Mouse (Mus musculus) lung, postnatal 4 days (tissue): ENCODE results near the gene Pitpna.
A peak's percentile ranks its signal among the peaks of the same experiment; 100 is the strongest.
"Not testable (repeated sequence)": the region's sequence is repeated elsewhere in the genome, so short reads cannot be mapped to it uniquely, and the experiment has no call there.

Experiments
- DNase-seq, 2 experiments: peaks; one replicate each; pipeline ENCODE4 v3.0.0; 2021

The Pitpna gene

DNA sequence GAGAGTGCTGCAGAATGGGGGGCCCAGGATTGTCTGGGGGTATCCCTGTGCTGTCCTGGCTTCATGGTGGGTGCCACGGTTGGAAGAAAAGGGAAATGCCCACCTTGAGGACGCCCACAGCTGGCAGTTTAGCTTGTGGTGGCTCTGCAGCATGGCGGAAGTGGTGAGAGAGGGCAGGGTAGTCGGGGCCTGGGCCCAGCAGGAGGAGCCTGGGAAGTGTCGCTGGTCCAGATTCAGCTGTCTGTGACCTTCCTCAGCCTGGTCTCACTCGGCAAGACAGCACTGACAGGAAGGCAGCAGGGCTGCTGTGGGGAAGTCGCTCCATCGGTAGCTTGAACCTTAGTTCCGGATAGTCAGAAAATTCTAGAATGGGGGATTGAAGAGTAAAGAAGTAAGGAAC is 6.5 kb downstream of the Pitpna start:
- DNase-seq, result peak; percentile 33 to 40

GRCm38 (mm10) chr11:75595404-75595803 is 7.5 kb downstream of the Pitpna start:
- no peak for DNase-seq

GRCm38 (mm10) chr11:75595816-75596215 is 7.9 kb downstream of the Pitpna start:
- DNase-seq, result no peak

DNA sequence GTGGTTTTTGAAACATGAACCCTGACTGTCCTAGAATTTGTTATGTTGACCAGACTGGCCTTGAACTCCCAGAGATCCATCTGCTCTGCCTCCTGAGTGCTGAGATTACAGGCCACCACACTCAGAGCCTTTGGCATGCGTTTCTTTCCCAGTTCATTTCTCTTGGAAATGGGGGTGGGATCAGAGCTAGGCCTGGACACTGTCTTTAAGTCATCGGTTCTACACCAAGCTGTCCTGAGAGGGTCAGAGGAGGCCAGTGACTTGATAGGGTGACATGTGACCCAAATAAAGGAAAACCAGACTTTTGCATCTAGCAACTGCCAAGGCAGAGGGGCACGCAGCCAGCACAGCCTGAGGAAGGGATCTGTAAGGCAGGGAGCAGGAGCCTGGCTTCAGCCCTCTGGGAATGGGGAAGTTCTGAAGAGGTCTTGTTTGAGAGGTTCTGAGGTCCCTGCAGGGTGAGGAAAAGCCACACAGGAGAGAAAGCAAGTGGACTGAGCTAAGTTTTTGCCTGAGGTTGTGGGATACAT is 8.9 kb downstream of the Pitpna start:
- peak; percentile 42 to 70 for DNase-seq

DNA sequence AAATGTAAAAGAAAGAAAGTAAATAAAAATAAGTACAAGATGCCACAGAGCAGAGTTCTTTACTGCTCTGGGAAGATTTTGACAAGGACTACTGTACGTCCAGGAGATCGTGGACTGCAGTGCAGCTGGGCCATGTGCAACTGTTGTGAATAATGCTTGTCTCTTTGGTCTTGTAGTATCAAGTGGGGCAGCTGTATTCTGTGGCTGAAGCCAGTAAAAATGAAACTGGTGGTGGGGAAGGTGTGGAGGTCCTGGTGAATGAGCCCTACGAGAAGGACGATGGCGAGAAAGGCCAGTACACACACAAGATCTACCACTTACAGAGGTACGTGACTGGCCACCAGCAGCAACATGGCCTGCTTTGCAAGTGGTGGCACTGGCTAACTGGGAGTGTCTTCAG is 10.1 kb downstream of the Pitpna start:
- no peak for DNase-seq

- not testable (repeated sequence) for DNase-seq
These were observed 11.9 kb downstream of the Pitpna start for GRCm38 (mm10) chr11:75599802-75600201.

DNA sequence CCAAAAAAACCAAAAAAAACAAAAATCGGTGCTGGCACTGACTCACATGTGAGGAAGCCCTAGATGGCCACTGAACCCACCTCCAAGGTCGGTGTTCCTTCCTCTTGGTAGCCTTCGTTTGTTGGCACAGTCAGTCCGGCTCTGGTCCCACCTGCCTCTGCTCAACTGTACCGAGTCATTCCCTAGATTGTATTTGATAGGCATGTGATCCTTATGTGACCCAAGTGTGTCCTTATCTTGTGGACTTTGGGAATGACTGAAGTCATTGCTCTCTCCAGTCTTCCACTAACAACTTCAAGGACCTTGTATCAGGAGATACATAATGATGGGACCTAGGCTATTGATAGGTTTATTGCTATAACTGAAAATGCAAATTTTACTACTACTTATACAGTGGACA is 16.9 kb downstream of the Pitpna start:
- DNase-seq, result no peak

DNA sequence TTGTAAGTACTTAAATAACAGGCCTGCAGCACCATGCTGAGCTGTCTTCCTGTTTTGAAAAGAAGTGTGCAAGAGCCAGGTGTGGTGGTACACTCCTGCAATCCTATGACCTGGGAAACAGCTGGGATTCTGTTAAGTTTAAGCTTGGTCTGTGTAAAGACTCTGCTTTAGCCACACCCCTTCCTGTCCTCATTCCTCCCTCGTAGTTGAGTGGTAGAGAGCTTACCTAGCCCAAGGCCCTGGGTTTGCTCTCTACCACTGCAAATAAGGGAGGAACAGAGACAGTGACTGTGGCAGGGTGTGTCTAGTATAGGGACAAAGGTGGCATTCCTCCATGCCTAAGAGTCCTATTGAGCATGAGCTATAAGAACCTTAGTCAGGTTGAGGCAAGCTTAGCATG is 17.4 kb downstream of the Pitpna start:
- no peak for DNase-seq

- no peak for DNase-seq
These were observed 20.9 kb downstream of the Pitpna start for GRCm38 (mm10) chr11:75608776-75609175.

DNA sequence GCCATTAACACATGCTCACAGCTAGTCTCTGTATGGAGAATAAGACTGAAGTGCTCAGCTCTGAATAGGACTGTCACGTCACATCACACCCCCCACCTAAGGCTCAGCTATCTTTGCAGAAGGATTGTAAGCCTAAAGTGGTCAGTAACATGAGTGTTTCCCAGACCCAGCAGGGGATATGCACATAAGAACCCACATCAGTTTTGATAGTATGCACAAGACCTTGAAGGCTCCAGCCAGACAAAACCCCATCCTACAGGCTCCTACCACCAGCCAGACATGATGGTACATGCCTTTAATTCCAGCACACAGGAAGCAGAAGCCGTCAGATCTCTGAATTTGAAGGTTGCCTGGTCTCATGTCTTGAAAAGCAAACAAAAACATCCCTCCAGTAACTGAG is 22.1 kb downstream of the Pitpna start:
- no peak for DNase-seq

GRCm38 (mm10) chr11:75614769-75615168 is 26.9 kb downstream of the Pitpna start:
- no peak for DNase-seq

- DNase-seq, result no peak
These were observed 27.7 kb downstream of the Pitpna start for GRCm38 (mm10) chr11:75615556-75615955.

- DNase-seq, result peak in 1 of 2 experiments; percentile 49
These were observed 31.2 kb downstream of the Pitpna start for GRCm38 (mm10) chr11:75619133-75619532.

GRCm38 (mm10) chr11:75620136-75620780 is 32.4 kb downstream of the Pitpna start:
- peak in 1 of 2 experiments; percentile 51 for DNase-seq

DNA sequence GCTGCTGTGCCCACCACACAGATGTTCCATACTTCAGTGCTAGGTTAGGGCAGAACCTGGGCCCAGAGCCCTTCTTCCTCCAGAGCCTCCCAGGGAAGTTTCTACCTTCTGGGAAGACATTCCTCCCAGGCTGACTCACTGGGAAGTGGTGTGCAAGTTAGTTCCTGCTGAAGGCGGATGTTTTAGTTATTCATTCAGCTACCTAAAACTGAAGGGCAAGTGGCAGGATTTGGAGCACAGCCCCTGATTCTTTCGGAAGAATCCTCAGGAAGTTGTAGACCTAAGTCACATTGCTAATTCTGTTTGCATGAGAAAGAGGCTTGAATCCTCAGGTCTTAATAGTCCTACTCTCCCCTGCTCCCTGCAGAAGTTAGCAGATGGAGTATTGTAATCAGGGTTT is 33.5 kb downstream of the Pitpna start:
- no peak for DNase-seq

DNA sequence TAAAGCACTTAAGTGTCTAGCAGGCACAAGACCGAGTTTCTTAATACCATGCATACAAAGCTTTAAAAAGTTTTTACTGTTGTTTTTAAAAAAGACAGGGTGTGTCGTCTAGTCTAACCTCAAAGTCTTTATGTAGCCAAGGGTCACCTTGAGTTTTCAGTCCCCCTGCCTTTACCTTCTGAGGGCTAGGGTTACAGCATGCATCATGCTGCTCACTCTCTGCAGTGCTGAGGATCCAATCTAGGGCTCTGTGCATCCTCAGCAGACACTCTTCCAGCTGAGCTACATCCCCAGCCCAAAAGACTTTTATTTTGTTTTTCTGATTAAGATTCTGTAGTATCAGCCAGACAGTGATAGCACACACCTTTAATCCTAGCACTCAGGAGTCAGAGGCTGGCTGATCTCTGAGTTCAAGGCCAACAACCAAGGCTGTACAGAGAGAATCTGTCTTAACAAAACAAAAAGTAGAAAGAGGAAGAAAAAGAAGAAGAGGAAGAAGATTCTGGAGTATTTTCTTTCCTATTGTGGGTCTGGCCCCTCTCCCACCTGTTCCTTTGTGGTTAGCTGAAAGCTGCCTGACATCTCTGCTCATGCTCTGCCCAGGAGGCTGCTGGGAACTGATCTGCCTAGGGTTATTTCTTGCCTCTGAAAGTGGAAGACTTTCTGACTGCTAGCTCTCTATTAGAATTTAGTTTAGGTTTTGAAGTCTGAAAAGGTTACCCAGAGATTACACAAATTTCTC is 34.9 kb downstream of the Pitpna start:
- no peak for DNase-seq

DNA sequence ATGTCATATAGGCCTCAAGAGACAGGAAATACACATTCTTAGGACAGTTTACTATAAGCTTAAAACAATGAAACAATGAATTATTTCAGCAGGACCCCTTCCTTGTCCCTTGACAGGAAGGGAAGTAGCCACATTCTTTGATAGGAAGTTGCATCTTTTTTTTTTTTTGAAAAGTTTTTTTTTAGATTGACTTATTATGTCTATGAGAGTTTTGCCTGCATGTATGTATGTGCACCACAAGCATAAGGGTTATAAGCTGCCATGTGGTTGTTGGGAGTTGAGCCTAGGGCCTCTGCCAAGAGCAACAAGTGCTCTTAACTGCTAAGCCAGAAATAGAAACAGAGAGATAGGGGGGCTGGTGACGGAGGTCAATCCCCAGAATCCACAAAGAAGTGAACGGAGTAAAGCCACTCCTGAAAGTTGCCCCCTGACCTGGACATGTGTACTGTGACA is 36.2 kb downstream of the Pitpna start:
- no peak for DNase-seq

GRCm38 (mm10) chr11:75625820-75626219 is 37.9 kb downstream of the Pitpna start:
- no peak for DNase-seq

GRCm38 (mm10) chr11:75630098-75630497 is 42.2 kb downstream of the Pitpna start:
- DNase-seq, result no peak

DNA sequence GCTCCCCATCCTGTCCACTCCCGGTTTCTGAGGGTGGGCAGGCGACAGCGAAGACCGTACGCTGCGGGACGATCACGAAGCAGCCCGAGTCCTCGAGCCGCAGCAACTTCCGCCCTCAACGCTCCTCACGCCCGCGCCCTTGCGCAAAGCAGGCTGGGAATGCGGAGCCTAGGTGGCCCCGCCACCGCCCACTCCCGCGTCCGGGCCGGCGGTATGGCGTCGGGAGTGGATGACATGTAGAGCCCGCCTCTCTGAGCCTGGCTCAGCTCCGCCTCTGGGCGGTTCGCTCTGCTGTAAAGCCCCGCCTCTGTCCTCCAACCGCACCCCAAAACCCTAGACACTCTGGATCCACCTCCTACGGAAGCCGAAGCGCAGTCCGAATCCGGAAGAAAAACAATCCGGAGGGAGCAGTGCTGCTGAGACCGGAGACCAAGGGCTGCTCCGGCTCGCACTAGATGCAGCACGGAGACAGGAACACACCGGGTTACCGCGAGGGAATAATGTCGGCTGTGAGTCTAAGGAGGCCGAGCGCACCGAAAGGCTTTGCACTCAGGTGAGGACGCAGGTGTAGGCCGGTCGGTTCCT is 42.8 kb downstream of the Pitpna start, which contains the start of gene Inpp5k:
Inpp5k (plus strand) TSS at position 344 of the 585 bp plus-strand sequence.
- peak; percentile 97 to 99 for DNase-seq

GRCm38 (mm10) chr11:75631561-75632225 is 43.8 kb downstream of the Pitpna start:
- peak in 1 of 2 experiments; percentile 47 for DNase-seq

DNA sequence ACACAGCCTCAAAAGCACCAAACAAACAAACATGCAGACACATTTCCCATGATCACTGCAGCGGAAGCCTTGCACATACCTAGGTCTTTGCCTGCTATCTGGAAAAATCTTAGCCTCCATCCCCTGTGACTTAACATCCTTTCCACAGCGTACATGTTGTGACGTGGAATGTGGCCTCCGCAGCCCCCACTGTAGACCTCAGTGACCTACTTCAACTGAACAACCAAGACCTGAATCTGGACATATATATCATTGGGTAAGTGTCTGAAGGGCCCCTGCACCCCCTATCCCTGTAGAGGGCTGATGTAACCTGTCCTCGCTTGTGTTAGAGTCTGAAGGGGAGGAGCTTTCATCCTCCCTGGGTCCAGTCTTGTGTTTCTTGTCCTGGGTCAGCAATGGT is 45.0 kb downstream of the Pitpna start:
- DNase-seq, result no peak

DNA sequence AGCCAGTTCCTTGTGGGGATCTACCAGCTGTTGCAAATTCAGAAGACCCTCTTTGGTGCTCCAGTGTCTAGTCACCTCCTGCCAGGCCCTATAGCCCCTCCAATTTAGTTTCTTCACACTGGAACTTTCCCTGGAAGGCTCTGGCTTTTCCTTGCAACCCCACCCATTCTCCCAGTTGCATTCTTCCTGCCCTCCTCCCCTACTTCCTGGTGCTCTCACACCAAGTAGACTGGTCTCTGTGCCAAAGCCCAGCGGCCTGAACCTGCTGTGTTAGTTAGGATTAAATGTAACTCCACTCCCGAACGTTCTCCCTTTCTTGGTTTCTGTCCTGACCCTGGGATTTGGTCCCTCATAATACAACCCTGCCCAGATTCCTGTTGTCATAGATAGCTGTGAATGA is 46.9 kb downstream of the Pitpna start:
- peak in 1 of 2 experiments; percentile 45 for DNase-seq
